Mouse (Mus musculus): ENCODE measurements around the gene Ftl1. TPM values are rescaled to one million over a fixed set of nuclear protein-coding genes. Genes with fewer than 3 reads are reported as not detected.
"Not testable (repeated sequence)": the region's sequence is repeated elsewhere in the genome, so short reads cannot be mapped to it uniquely, and the experiment has no call there.

Gene Ftl1
- polyA plus RNA-seq (2012; fragmentation: generic; extraction: Trizol) = 2,413 TPM

DNA sequence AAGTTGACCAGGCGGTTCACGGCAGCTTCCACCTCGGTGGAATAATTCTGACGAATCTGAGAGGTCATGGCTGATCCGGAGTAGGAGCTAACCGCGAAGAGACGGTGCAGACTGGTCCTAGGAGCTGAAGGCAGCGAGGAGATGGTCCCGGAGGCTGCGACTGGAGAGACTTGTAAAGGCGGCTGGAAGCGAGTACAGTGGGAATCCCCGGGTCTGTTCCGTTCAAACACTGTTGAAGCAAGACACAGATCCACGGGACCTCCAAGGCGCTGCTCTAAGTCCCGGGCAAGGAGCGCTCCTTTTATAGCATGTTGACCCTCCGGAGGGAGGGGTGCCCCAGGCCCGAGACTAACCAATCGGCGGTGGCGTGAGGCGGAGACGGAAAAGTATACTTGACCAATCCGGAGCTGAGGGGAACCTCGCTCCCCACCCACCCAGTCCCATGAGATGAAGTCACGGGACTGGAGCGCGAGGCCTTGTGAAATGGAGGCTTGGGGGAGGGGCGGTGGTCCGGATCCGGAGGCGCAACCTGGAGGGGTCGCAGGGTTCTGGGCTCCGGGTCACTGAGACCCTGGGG is at the start of gene Ftl1:
Ftl1 (minus strand) TSS at position 321 of the 577 bp plus-strand sequence.
- Histone ChIP-seq H3K79me2 (ENCODE audit: control insufficient read depth, insufficient read depth) (peaks cover 40% of the 10 kb centered on the region), H3K4me3 (peak within 1 kb of the TSS; percentile 99), H3K36me3 (ENCODE audit: control insufficient read depth, insufficient read depth) (peaks cover 37% of the 10 kb centered on the region), H3ac (ENCODE audit: control insufficient read depth, insufficient read length) (peak within 1 kb of the TSS; percentile 61), H3K4me2 (ENCODE audit: low read depth) (peak within 1 kb of the TSS; percentile 100)
- not testable (repeated sequence) for H3K27me3 ChIP-seq (ENCODE audit: control insufficient read depth, insufficient read depth, insufficient read length)
- TF ChIP-seq POLR2AphosphoS2 (IDR thresholded peaks at IDR 0.05; ENCODE audit: insufficient read length, low read depth) (peak; percentile 84), USF1 (IDR thresholded peaks at IDR 0.05; ENCODE audit: low read depth) (peak; percentile 53), POLR2A (IDR thresholded peaks at IDR 0.05; ENCODE audit: insufficient read length, low read depth) (peak; percentile 75)

- Histone ChIP-seq H3ac (ENCODE audit: control insufficient read depth, insufficient read length) (peak overlapping the region; percentile 48), H3K4me2 (ENCODE audit: low read depth) (peak overlapping the region; percentile 92), H3K27me3 (ENCODE audit: control insufficient read depth, insufficient read depth, insufficient read length) (no peaks in the 10 kb centered on the region), H3K36me3 (ENCODE audit: control insufficient read depth, insufficient read depth) (no peaks in the 10 kb centered on the region), H3K79me2 (ENCODE audit: control insufficient read depth, insufficient read depth) (no peaks in the 10 kb centered on the region), H3K4me3 (peak overlapping the region; percentile 74)
- TF ChIP-seq USF1 (IDR thresholded peaks at IDR 0.05; ENCODE audit: low read depth) (no peak), SRF (IDR thresholded peaks at IDR 0.05; ENCODE audit: control insufficient read depth, insufficient read length, low read depth) (no peak), POLR2AphosphoS2 (IDR thresholded peaks at IDR 0.05; ENCODE audit: insufficient read length, low read depth) (no peak), MAX (IDR thresholded peaks at IDR 0.05; ENCODE audit: low read depth) (no peak), REST (IDR thresholded peaks at IDR 0.05; ENCODE audit: insufficient read depth, insufficient read length) (no peak), MYOG (IDR thresholded peaks at IDR 0.05; ENCODE audit: control insufficient read depth in 1 of 3, insufficient read depth in 1 of 3, insufficient read length in 2 of 3, low read depth in 2 of 3) (no peak), CEBPB (IDR thresholded peaks at IDR 0.05; ENCODE audit: insufficient read depth, poor library complexity, severe bottlenecking) (no peak), POLR2A (IDR thresholded peaks at IDR 0.05; ENCODE audit: insufficient read length, low read depth) (no peak), TCF3 (IDR thresholded peaks at IDR 0.05; ENCODE audit: insufficient read length, low read depth) (no peak), MYOD1 (IDR thresholded peaks at IDR 0.05; ENCODE audit: control insufficient read depth in 1 of 3, insufficient read length in 2 of 3, low read depth in 2 of 3) (no peak), TCF12 (IDR thresholded peaks at IDR 0.05; ENCODE audit: insufficient read depth, poor library complexity, severe bottlenecking) (no peak), E2F4 (IDR thresholded peaks at IDR 0.05; ENCODE audit: insufficient read depth) (no peak)
These were observed 49.6 kb upstream of the Ftl1 start for GRCm38 (mm10) chr7:45509181-45509882.

DNA sequence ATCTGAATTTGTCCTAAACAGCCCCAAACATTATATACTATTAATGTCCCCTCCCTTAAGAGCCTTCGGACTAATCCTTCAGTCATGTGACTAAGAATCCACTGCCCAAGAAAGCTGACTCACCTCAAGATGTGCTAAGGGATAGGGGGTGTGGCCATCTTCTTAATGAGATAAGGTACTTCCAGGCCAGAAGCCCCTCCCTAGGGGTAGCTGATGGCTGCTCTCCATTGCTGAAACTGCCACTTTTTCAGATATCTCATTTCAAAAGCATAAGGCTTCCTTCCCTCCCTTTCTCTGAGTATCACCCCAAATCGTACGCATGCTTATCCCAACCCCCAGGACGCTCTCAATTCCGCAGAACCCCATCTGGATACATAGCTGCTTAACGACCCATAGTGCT is 48.9 kb upstream of the Ftl1 start:
- H3K79me2 ChIP-seq (ENCODE audit: control insufficient read depth, insufficient read depth) = no peaks in the 10 kb centered on the region
- peak overlapping the region; percentile 74 for H3K4me3 ChIP-seq
- H3ac ChIP-seq (ENCODE audit: control insufficient read depth, insufficient read length) = no peak overlapping the region
- no peaks in the 10 kb centered on the region for H3K36me3 ChIP-seq (ENCODE audit: control insufficient read depth, insufficient read depth)
- H3K27me3 ChIP-seq (ENCODE audit: control insufficient read depth, insufficient read depth, insufficient read length) = no peaks in the 10 kb centered on the region
- peak overlapping the region; percentile 92 for H3K4me2 ChIP-seq (ENCODE audit: low read depth)
- TF ChIP-seq MYOG (IDR thresholded peaks at IDR 0.05; ENCODE audit: control insufficient read depth in 1 of 3, insufficient read depth in 1 of 3, insufficient read length in 2 of 3, low read depth in 2 of 3) = no peak
- no peak for TF ChIP-seq POLR2A (IDR thresholded peaks at IDR 0.05; ENCODE audit: insufficient read length, low read depth)
- TF ChIP-seq USF1 (IDR thresholded peaks at IDR 0.05; ENCODE audit: low read depth) = peak; percentile 22
- no peak for TF ChIP-seq SRF (IDR thresholded peaks at IDR 0.05; ENCODE audit: control insufficient read depth, insufficient read length, low read depth)
- no peak for TF ChIP-seq REST (IDR thresholded peaks at IDR 0.05; ENCODE audit: insufficient read depth, insufficient read length)
- TF ChIP-seq POLR2AphosphoS2 (IDR thresholded peaks at IDR 0.05; ENCODE audit: insufficient read length, low read depth) = no peak

DNA sequence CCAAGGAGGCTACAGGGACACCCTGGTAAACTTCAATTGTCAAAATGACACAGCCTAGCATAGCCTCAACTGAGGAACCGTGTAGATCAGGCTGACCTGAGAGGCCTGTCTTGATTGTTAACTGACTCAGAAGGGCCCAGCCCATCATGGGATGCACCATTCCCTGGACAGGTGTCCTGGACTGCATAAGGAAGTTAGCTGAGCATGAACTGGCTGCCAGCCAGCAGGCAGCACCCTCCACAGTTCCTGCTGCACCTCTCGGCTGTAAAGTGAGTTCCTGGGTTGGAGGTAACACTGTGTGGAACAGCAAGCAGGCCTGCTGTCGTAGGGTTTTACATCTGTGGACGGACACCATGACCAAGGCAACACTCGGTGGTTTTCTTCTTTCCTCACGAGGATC is 47.9 kb upstream of the Ftl1 start:
- Histone ChIP-seq H3K4me3 (no peak overlapping the region), H3K4me2 (ENCODE audit: low read depth) (no peak overlapping the region), H3K36me3 (ENCODE audit: control insufficient read depth, insufficient read depth) (no peaks in the 10 kb centered on the region), H3K27me3 (ENCODE audit: control insufficient read depth, insufficient read depth, insufficient read length) (no peaks in the 10 kb centered on the region), H3ac (ENCODE audit: control insufficient read depth, insufficient read length) (no peak overlapping the region), H3K79me2 (ENCODE audit: control insufficient read depth, insufficient read depth) (no peaks in the 10 kb centered on the region)
- TF ChIP-seq POLR2AphosphoS2 (IDR thresholded peaks at IDR 0.05; ENCODE audit: insufficient read length, low read depth) (no peak), SRF (IDR thresholded peaks at IDR 0.05; ENCODE audit: control insufficient read depth, insufficient read length, low read depth) (no peak), E2F4 (IDR thresholded peaks at IDR 0.05; ENCODE audit: insufficient read depth) (no peak), TCF12 (IDR thresholded peaks at IDR 0.05; ENCODE audit: insufficient read depth, poor library complexity, severe bottlenecking) (no peak), REST (IDR thresholded peaks at IDR 0.05; ENCODE audit: insufficient read depth, insufficient read length) (no peak), MAX (IDR thresholded peaks at IDR 0.05; ENCODE audit: low read depth) (no peak), MYOG (IDR thresholded peaks at IDR 0.05; ENCODE audit: control insufficient read depth in 1 of 3, insufficient read depth in 1 of 3, insufficient read length in 2 of 3, low read depth in 2 of 3) (no peak), POLR2A (IDR thresholded peaks at IDR 0.05; ENCODE audit: insufficient read length, low read depth) (no peak)

- Histone ChIP-seq H3K4me2 (ENCODE audit: low read depth) (no peak overlapping the region), H3K36me3 (ENCODE audit: control insufficient read depth, insufficient read depth) (peaks cover 5% of the 10 kb centered on the region), H3K4me3 (no peak overlapping the region), H3K79me2 (ENCODE audit: control insufficient read depth, insufficient read depth) (no peaks in the 10 kb centered on the region), H3K27me3 (ENCODE audit: control insufficient read depth, insufficient read depth, insufficient read length) (no peaks in the 10 kb centered on the region), H3ac (ENCODE audit: control insufficient read depth, insufficient read length) (no peak overlapping the region)
- TF ChIP-seq E2F4 (IDR thresholded peaks at IDR 0.05; ENCODE audit: insufficient read depth) (no peak), TCF12 (IDR thresholded peaks at IDR 0.05; ENCODE audit: insufficient read depth, poor library complexity, severe bottlenecking) (no peak), POLR2A (IDR thresholded peaks at IDR 0.05; ENCODE audit: insufficient read length, low read depth) (no peak), MYOD1 (IDR thresholded peaks at IDR 0.05; ENCODE audit: control insufficient read depth in 1 of 3, insufficient read length in 2 of 3, low read depth in 2 of 3) (no peak), USF1 (IDR thresholded peaks at IDR 0.05; ENCODE audit: low read depth) (no peak), TCF3 (IDR thresholded peaks at IDR 0.05; ENCODE audit: insufficient read length, low read depth) (no peak), SRF (IDR thresholded peaks at IDR 0.05; ENCODE audit: control insufficient read depth, insufficient read length, low read depth) (no peak), POLR2AphosphoS2 (IDR thresholded peaks at IDR 0.05; ENCODE audit: insufficient read length, low read depth) (no peak), MAX (IDR thresholded peaks at IDR 0.05; ENCODE audit: low read depth) (no peak), CEBPB (IDR thresholded peaks at IDR 0.05; ENCODE audit: insufficient read depth, poor library complexity, severe bottlenecking) (no peak)
These were observed 38.7 kb upstream of the Ftl1 start for GRCm38 (mm10) chr7:45498427-45498826.

Data from myocyte (in vitro differentiated cells).